Mouse (Mus musculus): Measurements from ENCODE around the gene Proser3. TPM values are rescaled to one million over a fixed set of nuclear protein-coding genes. Genes with fewer than 3 reads are reported as not detected.

Gene Proser3
- total RNA-seq (2021) = 1 to 10 TPM; 3.0 to 6.4 TPM
- long read RNA-seq, experiment 1, partial matches to known transcripts = 0 of 1 reads
- long read RNA-seq, experiment 1, other reads (novel, unspliced or antisense) = 1 of 1 reads
- long read RNA-seq, experiment 2, partial matches to known transcripts = 2 of 5 reads
- long read RNA-seq, experiment 2, other reads (novel, unspliced or antisense) = 2 of 5 reads

DNA sequence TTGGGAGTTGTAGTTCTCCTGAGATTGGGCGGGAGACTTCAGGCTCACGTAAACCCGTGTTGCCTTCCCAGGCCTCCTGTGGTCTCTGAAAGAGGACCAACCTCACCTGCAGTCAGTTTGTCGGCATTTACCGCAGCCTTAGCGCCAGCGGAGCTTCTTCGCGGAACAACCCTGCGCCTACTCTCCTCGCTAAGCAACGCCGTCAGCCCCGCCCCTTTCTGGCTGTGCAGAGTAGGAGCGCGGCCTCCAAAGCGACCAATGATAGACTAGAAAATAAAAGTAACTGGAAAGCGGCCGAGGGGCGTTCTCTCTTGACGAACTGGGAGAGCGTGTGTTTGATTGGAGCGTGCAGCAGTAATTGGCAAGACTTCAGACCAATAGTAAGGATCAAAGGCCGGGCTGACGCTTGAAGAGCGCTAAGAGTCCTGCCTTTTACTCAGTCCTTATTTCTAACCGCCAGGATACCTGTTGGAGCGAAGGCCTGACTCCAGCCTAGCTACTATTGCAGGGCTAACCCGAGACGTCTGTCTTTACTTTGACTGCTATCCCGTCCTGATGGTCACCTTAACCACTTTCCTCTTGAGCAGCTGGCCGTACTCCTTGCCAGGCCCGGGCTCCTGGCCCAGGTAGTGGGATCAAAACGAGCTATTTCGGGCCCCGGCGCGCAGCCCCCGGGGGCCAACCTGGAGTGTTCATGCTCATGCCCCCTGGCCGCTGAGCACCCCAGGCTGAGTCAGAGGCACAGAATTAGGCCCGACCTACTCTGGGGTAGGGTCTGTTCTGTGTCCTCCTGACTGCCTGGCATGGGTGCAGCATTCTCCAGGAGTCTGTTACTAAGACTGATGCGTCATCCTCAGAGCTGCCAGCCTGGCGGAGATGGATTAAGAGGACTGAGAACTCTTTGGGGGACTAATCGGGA, at the start of gene Proser3, which contains the start of gene Hspb6:
Gene Proser3, minus strand, starts transcription at position 198 of the 919 bp plus-strand sequence.
Gene Hspb6, plus strand, starts transcription at position 77 of the 919 bp plus-strand sequence.
- DNase-seq = peak; percentile 96

- DNase-seq = no peak
Measured at GRCm38 (mm10) chr7:30600651-30601050, 48.6 kb upstream of the Proser3 start.

- peak; percentile 81 for DNase-seq
Measured at GRCm38 (mm10) chr7:30599933-30600353, 47.8 kb upstream of the Proser3 start.

DNA sequence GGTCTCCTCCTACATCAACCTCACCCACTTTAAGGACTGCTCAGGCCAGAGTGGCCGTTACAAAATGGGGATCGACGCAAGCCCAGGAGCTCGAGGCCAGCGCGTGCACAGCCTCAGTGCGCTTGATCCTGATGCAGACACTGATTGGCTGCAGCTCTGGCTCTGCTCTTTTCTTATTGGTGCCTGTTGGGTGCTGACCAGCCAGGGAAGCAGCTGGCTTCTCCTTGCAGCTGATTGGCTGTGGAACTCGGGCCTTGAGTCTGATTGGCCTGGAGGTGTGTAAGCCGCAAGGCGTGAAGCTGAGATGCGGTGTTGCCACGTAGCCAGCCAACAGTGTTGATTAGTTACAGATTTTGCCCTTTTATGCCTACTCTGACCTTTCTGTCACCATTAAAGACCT, 46.7 kb upstream of the Proser3 start, which contains the start of gene Zbtb32:
Gene Zbtb32, minus strand, starts transcription at position 124 of the 400 bp plus-strand sequence.
- DNase-seq = no peak

DNA sequence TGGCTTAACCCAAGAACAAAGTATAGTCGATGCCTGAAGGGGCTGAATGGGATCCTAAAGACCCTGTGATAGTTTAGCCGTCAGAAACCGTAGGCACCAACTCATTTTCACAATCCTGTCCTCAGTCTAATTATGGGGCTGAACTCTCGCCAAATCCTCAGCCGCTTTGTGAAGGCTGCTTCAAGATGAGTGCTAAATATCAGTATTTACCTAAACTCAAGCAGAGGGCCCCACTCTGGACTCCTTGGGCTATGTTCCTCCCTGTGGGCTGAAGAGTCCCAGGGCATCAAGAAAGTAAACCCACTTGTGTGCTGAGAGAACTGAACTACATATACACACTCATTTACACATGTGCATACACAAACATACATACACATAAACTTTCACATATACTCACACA, 44.7 kb upstream of the Proser3 start:
- no peak for DNase-seq

DNA sequence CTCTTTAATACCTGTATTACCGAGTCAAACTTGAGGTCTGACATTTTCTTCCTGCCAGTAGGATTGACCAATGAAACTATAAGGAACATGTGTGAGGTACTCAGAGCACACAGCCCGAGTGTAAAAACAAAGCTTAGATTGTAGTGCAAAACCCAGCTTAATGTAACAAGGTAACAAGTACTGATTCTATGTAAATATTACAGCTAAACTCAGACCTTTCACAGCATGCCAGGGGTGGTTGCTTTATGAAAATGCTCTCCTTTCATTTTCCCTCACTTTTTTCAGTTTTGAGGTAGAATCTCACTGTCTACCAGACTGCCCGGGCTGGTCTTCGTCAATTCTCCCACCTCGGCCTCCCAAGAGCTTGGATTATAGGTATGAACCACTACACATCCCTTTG, 44.0 kb upstream of the Proser3 start:
- no peak for DNase-seq

DNA sequence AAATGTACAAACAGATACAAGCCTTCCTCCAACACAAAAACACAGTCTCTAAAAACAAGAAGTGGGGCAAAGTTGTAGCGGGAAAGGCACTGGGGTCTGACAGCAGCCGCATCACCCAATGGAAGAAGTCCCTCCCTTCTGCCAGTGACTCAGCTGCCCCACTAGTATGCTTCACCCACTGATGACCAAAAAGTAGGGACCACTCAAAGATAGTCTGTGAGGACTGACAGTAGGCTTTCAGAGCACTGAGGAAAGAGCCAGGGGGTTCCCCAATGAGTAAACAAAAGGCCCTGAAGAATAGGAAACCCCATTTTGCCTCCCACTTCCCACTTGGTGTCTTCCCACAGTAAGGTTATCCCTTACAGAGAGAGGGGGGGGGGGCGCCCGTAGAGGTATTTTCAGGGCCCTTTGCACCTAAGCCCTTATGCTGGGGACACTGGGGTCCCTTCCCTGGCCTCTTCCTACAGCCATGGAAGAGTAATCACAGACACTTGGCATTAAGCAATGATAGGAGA, 42.5 kb upstream of the Proser3 start:
- no peak for DNase-seq

DNA sequence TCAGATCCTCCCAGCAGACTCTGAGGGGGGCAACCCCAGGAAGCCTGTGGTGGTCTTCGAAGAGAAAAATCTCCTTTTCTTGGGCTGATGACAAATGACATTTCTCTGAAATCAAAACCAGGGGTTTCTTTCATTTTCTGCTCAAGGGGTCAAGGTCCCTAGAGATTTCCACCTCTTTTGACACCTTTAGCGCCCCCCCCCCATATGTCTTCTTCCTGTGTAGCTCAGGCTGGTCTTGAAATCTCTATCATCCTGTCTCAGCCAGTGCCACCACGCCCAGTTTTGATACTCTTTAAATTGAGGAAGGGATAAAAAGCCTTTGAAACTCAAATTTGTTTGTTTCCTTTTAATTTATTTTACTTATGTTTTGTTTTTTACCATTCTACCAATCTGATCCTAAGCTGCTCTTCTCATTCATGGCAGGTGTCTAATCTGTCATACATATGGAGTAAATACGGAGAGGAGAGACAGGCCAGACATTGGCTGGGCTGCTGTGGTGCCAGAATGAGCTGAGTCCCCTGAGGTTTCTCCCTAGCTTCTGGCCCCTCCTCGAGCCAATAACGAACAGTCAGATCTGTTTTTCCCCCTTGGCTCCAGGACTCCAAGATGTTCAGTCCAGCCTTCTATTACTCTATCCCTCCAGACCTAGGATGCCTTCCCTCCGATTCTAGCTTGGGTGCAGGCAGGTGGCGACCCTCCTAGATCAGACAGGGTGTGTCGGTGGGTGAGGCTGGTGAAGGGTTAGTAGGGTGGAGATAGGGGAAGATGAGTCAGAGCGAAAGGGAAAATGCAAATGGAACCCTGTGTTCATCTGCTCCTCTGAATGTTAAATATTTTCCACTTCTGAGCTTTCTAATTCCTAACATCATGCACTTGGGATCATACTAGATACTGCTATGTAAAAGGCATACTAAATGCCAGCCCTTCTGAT, 41.7 kb upstream of the Proser3 start:
- no peak for DNase-seq

- no peak for DNase-seq
Measured at GRCm38 (mm10) chr7:30592772-30593423, 40.8 kb upstream of the Proser3 start.

- no peak for DNase-seq
Measured at GRCm38 (mm10) chr7:30591605-30591951, 39.5 kb upstream of the Proser3 start.

DNA sequence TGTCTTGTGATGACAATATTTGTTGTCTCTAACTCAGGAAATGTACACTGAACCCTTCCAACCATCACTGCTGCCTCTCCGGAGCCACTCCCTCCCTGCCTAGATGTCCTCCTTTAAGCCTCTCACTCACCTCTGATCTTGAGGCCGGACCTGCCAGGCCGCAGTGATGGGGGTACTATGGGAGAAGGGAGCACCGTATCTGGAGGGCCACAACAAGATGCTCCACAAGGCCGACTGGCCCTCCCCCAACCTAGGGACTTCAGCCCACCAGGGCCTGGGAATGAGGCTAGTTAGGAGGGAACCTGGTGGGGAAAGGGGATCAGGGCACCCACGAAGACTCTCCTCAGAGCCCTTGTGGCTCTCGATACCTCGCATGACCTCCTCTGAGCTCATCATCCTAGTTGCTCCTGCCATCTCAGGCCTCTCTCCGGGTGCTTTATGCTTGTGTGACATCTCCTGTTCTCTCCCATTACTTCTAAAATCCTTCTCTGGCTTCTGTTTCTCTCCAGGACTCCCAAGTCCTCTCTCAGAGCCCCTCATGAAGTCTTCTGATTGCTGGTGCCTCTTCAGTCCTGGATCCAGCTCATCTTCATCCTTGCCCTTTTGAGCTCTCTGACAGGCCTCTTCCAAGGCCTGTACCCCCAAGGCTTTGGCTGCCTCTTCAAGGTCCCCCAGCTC, 39.0 kb upstream of the Proser3 start:
- no peak for DNase-seq

DNA sequence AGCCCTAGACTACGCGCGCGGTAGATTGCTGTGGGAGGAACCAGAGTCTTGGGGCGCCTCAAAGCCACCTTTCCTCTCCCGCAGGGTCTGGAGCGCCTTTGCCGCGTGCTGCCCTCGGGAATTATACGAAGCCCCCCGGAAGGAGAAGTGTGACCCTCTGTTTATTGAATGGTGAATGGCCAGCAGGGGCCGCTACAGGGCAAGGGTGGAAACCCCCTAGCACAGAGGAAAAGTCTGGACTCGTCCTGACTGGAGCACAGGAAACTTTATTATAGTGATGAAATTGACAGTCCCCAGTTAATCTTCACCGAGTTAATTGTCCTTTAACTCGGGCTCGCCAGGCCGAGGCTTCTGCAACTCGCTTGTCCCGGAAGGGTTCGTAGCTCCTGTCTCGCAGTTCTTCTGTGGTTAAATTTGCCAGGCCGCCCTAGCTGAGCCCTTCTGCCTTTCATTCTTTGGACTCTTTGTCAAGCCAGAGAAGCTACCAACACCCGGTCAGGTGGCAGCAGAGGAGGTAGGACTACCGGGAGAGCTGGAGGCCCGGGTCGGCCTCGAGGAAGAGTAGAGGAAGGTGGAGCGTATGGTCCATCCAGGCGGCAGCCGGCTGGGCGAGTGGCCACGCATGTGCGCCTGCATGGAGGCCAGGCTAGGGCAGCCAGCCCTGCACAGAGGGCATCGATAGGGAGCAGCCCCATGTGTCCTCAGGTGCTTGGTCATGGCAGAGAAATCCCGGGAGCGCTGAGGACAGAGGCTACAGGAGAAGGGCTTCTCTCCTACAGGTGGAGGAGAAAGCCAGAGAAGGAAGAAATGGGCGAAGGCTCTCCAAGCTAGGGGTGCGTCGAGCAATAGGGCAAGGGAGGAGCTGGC, 37.6 kb upstream of the Proser3 start:
- DNase-seq = peak; percentile 78

- peak; percentile 98 for DNase-seq
Measured at GRCm38 (mm10) chr7:30588676-30589434, 36.8 kb upstream of the Proser3 start, which contains the start of gene Kmt2b. TSS of gene Kmt2b (minus strand) at chr7:30588726.

GRCm38 (mm10) chr7:30587842-30588667, 36.0 kb upstream of the Proser3 start:
- no peak for DNase-seq

GRCm38 (mm10) chr7:30586455-30587020, 34.4 kb upstream of the Proser3 start:
- DNase-seq = no peak

DNA sequence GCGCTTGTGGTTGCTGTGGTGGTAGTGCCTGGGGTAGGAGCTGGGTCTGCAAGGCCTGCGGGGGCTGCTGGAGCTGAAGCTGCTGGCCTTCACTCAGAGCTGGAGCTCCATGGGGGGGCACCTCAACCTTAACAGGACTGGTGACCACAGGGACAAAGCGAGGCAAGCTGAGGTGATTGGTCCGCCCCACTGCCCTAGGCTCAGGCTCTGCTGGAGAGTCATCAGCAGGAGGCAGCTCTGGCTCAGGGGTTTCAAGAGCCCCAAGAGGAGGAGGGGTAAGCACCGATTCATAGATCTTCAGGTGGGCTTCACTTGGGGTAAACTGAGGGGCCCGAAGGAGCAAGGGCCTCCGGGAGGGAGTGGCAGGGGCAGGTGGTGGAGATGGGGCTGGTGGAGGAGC, 33.1 kb upstream of the Proser3 start:
- DNase-seq = no peak

- DNase-seq = no peak
Measured at GRCm38 (mm10) chr7:30584339-30584738, 32.2 kb upstream of the Proser3 start.

GRCm38 (mm10) chr7:30581547-30581946, 29.4 kb upstream of the Proser3 start:
- DNase-seq = no peak
